Mouse (Mus musculus): ENCODE results near the gene Srsf6. TPM values are rescaled to one million over a fixed set of nuclear protein-coding genes. Genes with fewer than 3 reads are reported as not detected.
A peak's percentile ranks its signal among the peaks of the same experiment; 100 is the strongest.

Srsf6 gene
- polyA plus RNA-seq, 1 experiment from 2014 or later, result 124 TPM

DNA sequence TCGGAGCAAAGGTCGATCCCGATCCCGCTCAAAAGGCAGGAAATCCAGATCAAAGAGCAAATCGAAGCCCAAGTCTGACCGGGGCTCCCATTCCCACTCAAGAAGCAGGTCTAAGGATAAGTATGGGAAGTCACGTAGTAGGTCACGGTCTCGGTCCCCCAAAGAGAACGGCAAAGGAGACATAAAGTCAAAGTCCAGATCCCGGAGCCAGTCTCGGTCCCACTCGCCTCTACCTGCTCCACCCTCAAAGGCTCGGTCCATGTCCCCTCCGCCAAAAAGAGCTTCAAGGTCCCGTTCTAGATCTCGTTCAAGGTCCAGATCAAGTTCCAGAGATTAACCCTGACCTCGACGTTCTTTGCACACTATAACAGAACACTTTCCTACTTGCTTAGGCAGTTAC lies 3.1 kb downstream of the Srsf6 start:
- H3K4me3 ChIP-seq (ENCODE audit: control insufficient read depth in 1 of 2, insufficient read depth in 1 of 2, low read depth in 1 of 2, low read length in 2 of 2), result no peak overlapping the region
- H3K9ac ChIP-seq (ENCODE audit: low read length), result no peak overlapping the region
- WGBS, result 92% methylated on average over 19 of the region's 19 CpGs
- H3K36me3 ChIP-seq (ENCODE audit: control insufficient read depth, insufficient read depth, low read length), result peaks cover 67% of the 10 kb centered on the region
- no peaks in the 10 kb centered on the region for H3K9me3 ChIP-seq (ENCODE audit: control insufficient read depth, low read length)
- H3K27me3 ChIP-seq (ENCODE audit: control insufficient read depth, insufficient read depth, low read length), result 0 out of 2 replicates have a peak, but pooled peaks cover 2% of the 10 kb centered on the region
- no peak overlapping the region for H3K27ac ChIP-seq (replicated peaks in 1 of 2; ENCODE audit: control insufficient read depth in 1 of 2, insufficient read depth in 1 of 2, low read depth in 2 of 2, low read length in 2 of 2)
- H3K4me1 ChIP-seq (ENCODE audit: control insufficient read depth in 2 of 2, insufficient read depth in 2 of 2, low read length in 2 of 2), result peaks cover 3 to 12% of the 10 kb centered on the region in 2 experiments
- ATAC-seq (ENCODE audit: insufficient number of reproducible peaks, insufficient read depth, low FRiP score, low read depth), result no peak
- no peak overlapping the region for H3K4me2 ChIP-seq (ENCODE audit: low read length)

GRCm38 (mm10) chr2:162935700-162936099 lies 4.4 kb downstream of the Srsf6 start:
- Histone ChIP-seq H3K27ac (replicated peaks in 1 of 2; ENCODE audit: control insufficient read depth in 1 of 2, insufficient read depth in 1 of 2, low read depth in 2 of 2, low read length in 2 of 2) (no peak overlapping the region), H3K4me3 (ENCODE audit: control insufficient read depth in 1 of 2, insufficient read depth in 1 of 2, low read depth in 1 of 2, low read length in 2 of 2) (no peak overlapping the region), H3K4me2 (ENCODE audit: low read length) (no peak overlapping the region), H3K4me1 (ENCODE audit: control insufficient read depth in 2 of 2, insufficient read depth in 2 of 2, low read length in 2 of 2) (peaks cover 3 to 9% of the 10 kb centered on the region in 2 experiments), H3K36me3 (ENCODE audit: control insufficient read depth, insufficient read depth, low read length) (peaks cover 80% of the 10 kb centered on the region), H3K9me3 (ENCODE audit: control insufficient read depth, low read length) (no peaks in the 10 kb centered on the region), H3K27me3 (ENCODE audit: control insufficient read depth, insufficient read depth, low read length) (no peaks in the 10 kb centered on the region), H3K9ac (ENCODE audit: low read length) (no peak overlapping the region)
- 96% methylated on average over 3 of the region's 3 CpGs for WGBS
- ATAC-seq (ENCODE audit: insufficient number of reproducible peaks, insufficient read depth, low FRiP score, low read depth), result no peak

GRCm38 (mm10) chr2:162939562-162939961 lies 8.2 kb downstream of the Srsf6 start:
- Histone ChIP-seq H3K9ac (ENCODE audit: low read length) (no peak overlapping the region), H3K27ac (replicated peaks in 1 of 2; ENCODE audit: control insufficient read depth in 1 of 2, insufficient read depth in 1 of 2, low read depth in 2 of 2, low read length in 2 of 2) (no peak overlapping the region), H3K36me3 (ENCODE audit: control insufficient read depth, insufficient read depth, low read length) (peaks cover 64% of the 10 kb centered on the region), H3K4me3 (ENCODE audit: control insufficient read depth in 1 of 2, insufficient read depth in 1 of 2, low read depth in 1 of 2, low read length in 2 of 2) (no peak overlapping the region), H3K27me3 (ENCODE audit: control insufficient read depth, insufficient read depth, low read length) (peaks cover 13% of the 10 kb centered on the region; the same call in 1 of the 2 replicates), H3K9me3 (ENCODE audit: control insufficient read depth, low read length) (no peaks in the 10 kb centered on the region), H3K4me2 (ENCODE audit: low read length) (no peak overlapping the region), H3K4me1 (ENCODE audit: control insufficient read depth in 2 of 2, insufficient read depth in 2 of 2, low read length in 2 of 2) (peaks cover 0 to 12% of the 10 kb centered on the region in 2 experiments; a peak in 3 of 4 replicates)
- 77% methylated on average over 1 of the region's 1 CpGs for WGBS
- no peak for ATAC-seq (ENCODE audit: insufficient number of reproducible peaks, insufficient read depth, low FRiP score, low read depth)

DNA sequence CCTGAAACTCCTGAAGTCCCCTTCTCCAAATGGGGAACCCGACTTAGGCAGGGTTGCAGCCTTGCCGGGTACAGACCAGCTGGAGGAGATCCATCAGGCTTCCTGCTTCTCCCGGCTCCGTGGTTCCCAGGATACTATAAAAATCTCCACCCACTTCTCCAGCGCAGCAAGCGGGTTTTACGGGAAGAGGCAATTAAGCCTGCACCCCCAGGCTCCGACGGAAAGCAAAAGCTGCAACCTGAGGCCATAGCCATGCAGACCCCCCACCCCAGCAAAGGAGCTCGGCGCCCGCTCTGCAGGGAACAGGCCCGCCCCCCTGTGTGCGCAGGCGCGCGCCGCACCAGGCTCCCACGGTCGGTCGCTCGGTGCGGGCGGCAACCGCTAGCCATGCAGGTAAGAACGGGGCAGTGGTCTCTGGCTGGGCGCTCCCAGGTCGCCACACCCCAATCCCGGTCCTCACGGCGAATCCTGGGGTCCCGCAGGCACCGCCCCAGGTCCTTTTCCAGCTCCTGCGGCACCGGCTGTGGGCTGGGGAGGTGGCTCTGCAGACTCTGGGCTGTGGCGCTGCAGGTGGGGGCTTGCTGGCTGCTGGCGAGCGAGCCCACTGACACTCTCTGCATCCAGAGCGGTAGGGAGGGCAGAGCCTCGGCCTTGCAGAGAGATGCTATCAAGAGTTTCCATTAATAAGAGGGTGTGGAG lies 12.0 kb downstream of the Srsf6 start, which contains the start of gene L3mbtl1:
Gene L3mbtl1, plus strand, starts transcription at position 325 of the 699 bp plus-strand sequence.
- Histone ChIP-seq H3K27me3 (ENCODE audit: control insufficient read depth, insufficient read depth, low read length) (peaks cover 16% of the 10 kb centered on the region; the same call in 1 of the 2 replicates), H3K27ac (replicated peaks in 1 of 2; ENCODE audit: control insufficient read depth in 1 of 2, insufficient read depth in 1 of 2, low read depth in 2 of 2, low read length in 2 of 2) (no peak within 1 kb of the TSS), H3K9ac (ENCODE audit: low read length) (peak within 1 kb of the TSS; percentile 69), H3K4me1 (ENCODE audit: control insufficient read depth in 2 of 2, insufficient read depth in 2 of 2, low read length in 2 of 2) (peaks cover 2 to 12% of the 10 kb centered on the region in 2 experiments; a peak in 3 of 4 replicates), H3K9me3 (ENCODE audit: control insufficient read depth, low read length) (no peaks in the 10 kb centered on the region), H3K36me3 (ENCODE audit: control insufficient read depth, insufficient read depth, low read length) (peaks cover 29% of the 10 kb centered on the region), H3K4me2 (ENCODE audit: low read length) (peak within 1 kb of the TSS; percentile 89), H3K4me3 (ENCODE audit: control insufficient read depth in 1 of 2, insufficient read depth in 1 of 2, low read depth in 1 of 2, low read length in 2 of 2) (peak within 1 kb of the TSS; percentile 56)
- peak; percentile 31; the same call in 1 of the 2 replicates for ATAC-seq (ENCODE audit: insufficient number of reproducible peaks, insufficient read depth, low FRiP score, low read depth)
- under 1% methylated on average over 40 of the region's 40 CpGs for WGBS

- no peak for ATAC-seq (ENCODE audit: insufficient number of reproducible peaks, insufficient read depth, low FRiP score, low read depth)
- peak overlapping the region in 1 of 2 experiments; percentile 56; a peak in 2 of 4 replicates for H3K4me3 ChIP-seq (ENCODE audit: control insufficient read depth in 1 of 2, insufficient read depth in 1 of 2, low read depth in 1 of 2, low read length in 2 of 2)
- no peak overlapping the region for H3K27ac ChIP-seq (replicated peaks in 1 of 2; ENCODE audit: control insufficient read depth in 1 of 2, insufficient read depth in 1 of 2, low read depth in 2 of 2, low read length in 2 of 2)
- H3K36me3 ChIP-seq (ENCODE audit: control insufficient read depth, insufficient read depth, low read length), result peaks cover 23% of the 10 kb centered on the region
- peaks cover 16% of the 10 kb centered on the region; the same call in 1 of the 2 replicates for H3K27me3 ChIP-seq (ENCODE audit: control insufficient read depth, insufficient read depth, low read length)
- no peaks in the 10 kb centered on the region for H3K9me3 ChIP-seq (ENCODE audit: control insufficient read depth, low read length)
- H3K4me1 ChIP-seq (ENCODE audit: control insufficient read depth in 2 of 2, insufficient read depth in 2 of 2, low read length in 2 of 2), result peaks cover 2 to 12% of the 10 kb centered on the region in 2 experiments; a peak in 3 of 4 replicates
- peak overlapping the region; percentile 69; the same call in 1 of the 2 replicates for H3K9ac ChIP-seq (ENCODE audit: low read length)
- peak overlapping the region; percentile 89 for H3K4me2 ChIP-seq (ENCODE audit: low read length)
- WGBS, result 8% methylated on average over 11 of the region's 11 CpGs
These were observed 12.6 kb downstream of the Srsf6 start for GRCm38 (mm10) chr2:162943931-162944330.

DNA sequence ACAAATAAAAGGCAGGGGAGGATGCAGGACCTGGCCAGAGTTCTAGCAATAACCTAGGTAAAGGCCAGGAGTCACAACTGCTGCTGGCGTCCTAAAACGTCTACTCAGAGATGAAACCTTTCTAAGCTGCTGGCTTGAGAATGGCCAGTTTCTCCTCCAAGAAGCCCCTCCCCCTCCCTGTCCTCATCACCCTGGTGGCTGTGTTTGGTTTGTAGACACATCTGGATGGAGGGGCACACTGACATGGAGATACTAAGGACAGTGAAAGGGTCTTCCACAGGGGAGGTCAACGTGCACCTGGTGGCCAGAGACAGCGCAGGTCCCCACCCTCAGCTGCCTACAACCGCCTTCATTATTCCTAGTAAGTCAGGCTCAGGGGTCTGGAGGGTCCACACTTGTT lies 15.6 kb downstream of the Srsf6 start:
- no peak overlapping the region for H3K9ac ChIP-seq (ENCODE audit: low read length)
- no peak overlapping the region for H3K4me3 ChIP-seq (ENCODE audit: control insufficient read depth in 1 of 2, insufficient read depth in 1 of 2, low read depth in 1 of 2, low read length in 2 of 2)
- no peak overlapping the region for H3K27ac ChIP-seq (replicated peaks in 1 of 2; ENCODE audit: control insufficient read depth in 1 of 2, insufficient read depth in 1 of 2, low read depth in 2 of 2, low read length in 2 of 2)
- 84% methylated on average over 5 of the region's 5 CpGs for WGBS
- ATAC-seq (ENCODE audit: insufficient number of reproducible peaks, insufficient read depth, low FRiP score, low read depth), result no peak
- H3K36me3 ChIP-seq (ENCODE audit: control insufficient read depth, insufficient read depth, low read length), result no peaks in the 10 kb centered on the region
- H3K27me3 ChIP-seq (ENCODE audit: control insufficient read depth, insufficient read depth, low read length), result peaks cover 12% of the 10 kb centered on the region; the same call in 1 of the 2 replicates
- H3K4me2 ChIP-seq (ENCODE audit: low read length), result no peak overlapping the region
- H3K4me1 ChIP-seq (ENCODE audit: control insufficient read depth in 2 of 2, insufficient read depth in 2 of 2, low read length in 2 of 2), result peaks cover 2 to 12% of the 10 kb centered on the region in 2 experiments; a peak in 3 of 4 replicates
- no peaks in the 10 kb centered on the region for H3K9me3 ChIP-seq (ENCODE audit: control insufficient read depth, low read length)

DNA sequence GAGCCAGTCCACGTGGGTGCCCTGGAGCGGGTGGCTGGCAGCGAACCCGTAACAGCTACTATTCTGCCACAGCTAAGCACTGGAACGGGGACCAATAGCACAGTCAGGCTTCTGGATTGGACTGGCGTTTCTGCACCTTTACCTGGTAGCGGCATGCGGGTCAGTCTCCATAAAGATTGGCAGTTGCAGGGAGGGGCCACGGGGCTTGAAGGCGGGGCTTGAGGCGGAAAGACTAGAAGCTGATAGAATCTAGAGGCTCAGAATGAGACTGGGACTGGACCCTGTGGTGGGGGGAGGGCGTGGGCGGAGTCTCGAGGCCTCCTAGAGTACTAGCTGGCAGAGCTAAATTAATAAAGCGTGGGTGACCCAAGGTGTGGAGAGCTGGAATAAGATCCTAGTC lies 16.4 kb downstream of the Srsf6 start:
- WGBS, result 26% methylated on average over 15 of the region's 15 CpGs
- no peak for ATAC-seq (ENCODE audit: insufficient number of reproducible peaks, insufficient read depth, low FRiP score, low read depth)
- peaks cover 2 to 9% of the 10 kb centered on the region in 2 experiments; a peak in 3 of 4 replicates for H3K4me1 ChIP-seq (ENCODE audit: control insufficient read depth in 2 of 2, insufficient read depth in 2 of 2, low read length in 2 of 2)
- peak overlapping the region; percentile 57 for H3K4me2 ChIP-seq (ENCODE audit: low read length)
- peaks cover 12% of the 10 kb centered on the region; the same call in 1 of the 2 replicates for H3K27me3 ChIP-seq (ENCODE audit: control insufficient read depth, insufficient read depth, low read length)
- H3K4me3 ChIP-seq (ENCODE audit: control insufficient read depth in 1 of 2, insufficient read depth in 1 of 2, low read depth in 1 of 2, low read length in 2 of 2), result peak overlapping the region in 1 of 2 experiments; percentile 19; a peak in 2 of 4 replicates
- no peak overlapping the region for H3K27ac ChIP-seq (replicated peaks in 1 of 2; ENCODE audit: control insufficient read depth in 1 of 2, insufficient read depth in 1 of 2, low read depth in 2 of 2, low read length in 2 of 2)
- H3K36me3 ChIP-seq (ENCODE audit: control insufficient read depth, insufficient read depth, low read length), result no peaks in the 10 kb centered on the region
- H3K9ac ChIP-seq (ENCODE audit: low read length), result no peak overlapping the region
- H3K9me3 ChIP-seq (ENCODE audit: control insufficient read depth, low read length), result no peaks in the 10 kb centered on the region
